Mouse (Mus musculus): ENCODE measurements around the gene Catsper1. TPM values are rescaled to one million over a fixed set of nuclear protein-coding genes. Genes with fewer than 3 reads are reported as not detected.

The Catsper1 gene
- total RNA-seq, 2 experiments from 2014 or later: not detected

- no peak for DNase-seq
Measured at GRCm38 (mm10) chr19:5353609-5354008, 18.1 kb downstream of the Catsper1 start.

DNA sequence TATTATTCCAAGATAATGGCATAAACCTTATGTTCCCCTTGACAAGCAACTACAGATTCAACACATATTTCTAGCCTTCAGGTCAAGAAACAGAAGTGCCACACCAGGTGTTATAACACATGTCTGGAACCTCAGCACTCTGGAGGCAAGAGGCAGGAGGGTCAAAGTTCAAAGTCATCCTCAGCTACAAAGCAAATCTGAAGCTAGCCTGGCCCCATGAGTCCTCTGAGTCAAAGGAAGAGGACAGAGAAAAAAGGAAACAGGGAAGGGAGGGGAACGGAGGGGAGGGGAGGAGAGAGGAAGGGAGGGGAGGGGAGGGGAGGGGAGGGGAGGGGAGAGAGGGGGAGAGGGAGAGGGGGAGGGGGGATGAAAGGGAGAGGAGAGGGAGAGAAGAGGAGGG is 20.5 kb downstream of the Catsper1 start:
- DNase-seq: no peak

GRCm38 (mm10) chr19:5362186-5362585 is 26.6 kb downstream of the Catsper1 start:
- DNase-seq: no peak

- DNase-seq: no peak
Measured at GRCm38 (mm10) chr19:5364124-5364523, 28.6 kb downstream of the Catsper1 start.

DNA sequence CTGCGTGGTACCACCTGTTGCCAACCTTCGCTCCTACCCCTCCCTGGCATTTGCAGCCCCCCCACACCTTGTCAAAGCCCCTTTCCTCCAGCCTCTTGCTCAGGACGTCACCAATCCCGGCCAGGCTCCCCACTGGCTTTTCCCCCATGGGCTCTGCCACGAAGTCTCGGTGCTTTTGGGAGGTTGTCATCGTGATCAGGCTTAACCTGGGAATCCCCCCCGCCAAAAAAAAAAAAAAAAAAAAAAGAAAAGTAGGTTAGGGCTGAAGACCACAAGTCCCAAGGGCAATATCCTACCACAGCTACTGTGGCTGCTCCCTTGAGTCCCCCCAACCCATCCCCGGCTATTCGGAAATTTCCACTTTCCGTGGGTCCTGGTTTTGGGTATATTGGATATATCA is 30.2 kb downstream of the Catsper1 start:
- no peak for DNase-seq

DNA sequence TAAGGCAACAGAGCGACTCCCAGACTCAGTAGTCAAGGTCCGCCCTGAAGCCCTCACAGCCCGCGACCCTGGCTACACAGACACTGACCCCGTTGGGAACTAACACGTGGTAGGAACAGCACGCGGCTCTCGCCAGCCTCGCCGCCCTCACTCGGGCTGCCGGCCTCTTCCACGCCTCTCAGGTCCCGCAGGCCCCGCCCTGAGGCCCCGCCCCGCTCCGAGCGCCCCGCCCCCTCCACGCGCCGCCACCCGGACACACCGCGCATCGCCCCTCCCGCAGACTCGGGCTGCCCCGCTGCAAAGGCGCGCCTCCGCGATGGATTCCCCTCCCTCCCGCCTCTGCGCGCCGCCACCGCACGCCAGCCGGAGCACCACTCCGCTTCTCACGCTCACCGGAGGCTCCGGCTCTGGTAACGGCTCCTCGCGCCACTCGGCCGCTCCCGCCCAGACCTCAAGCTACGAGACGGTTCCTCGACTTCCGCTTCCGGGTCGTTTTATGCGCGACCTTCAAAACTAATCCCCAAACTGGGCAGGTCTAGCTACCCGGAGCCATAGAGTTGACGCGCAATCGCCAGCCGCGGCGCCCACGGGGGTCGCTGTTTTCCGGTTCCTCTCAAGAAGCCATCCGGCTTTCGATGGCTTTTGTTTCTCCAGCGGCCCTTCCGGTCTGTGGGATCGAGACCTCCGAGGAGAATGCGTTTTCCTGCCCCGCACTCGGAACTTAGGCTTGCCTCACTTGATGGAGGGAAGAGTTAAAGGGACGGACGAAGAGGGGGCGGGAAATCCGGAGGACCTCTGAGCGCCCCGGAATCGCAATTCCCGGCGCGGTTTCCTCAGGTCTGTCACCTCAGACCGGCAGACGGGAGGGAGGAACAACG is 30.9 kb downstream of the Catsper1 start, which contains the start of gene Eif1ad:
TSS of gene Eif1ad (plus strand) at position 567 of the 878 bp plus-strand sequence.
- DNase-seq: peak; percentile 95

GRCm38 (mm10) chr19:5367053-5367359 is 31.5 kb downstream of the Catsper1 start, which contains the start of gene Banf1:
Banf1 (minus strand) TSS chr19:5367168.
- DNase-seq: no peak

DNA sequence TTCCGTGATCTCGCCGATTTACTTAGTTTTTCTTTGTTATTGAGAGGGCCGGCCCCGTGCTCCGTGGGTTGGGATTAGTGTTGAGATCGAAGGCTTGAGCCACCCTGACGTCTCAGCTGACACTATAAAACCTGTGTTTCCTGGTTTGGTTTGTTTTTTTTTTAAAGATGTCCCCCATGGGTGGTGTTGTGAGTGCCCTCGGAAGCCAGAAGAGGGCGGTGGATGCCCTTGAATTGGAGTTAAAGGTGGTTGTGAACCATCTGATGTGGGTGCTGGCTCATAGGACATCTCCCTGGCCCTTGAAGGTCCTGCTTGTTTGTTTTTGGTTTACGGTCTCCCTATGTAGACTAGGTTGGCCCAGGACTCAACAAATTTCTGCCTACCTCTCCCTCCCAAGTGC is 31.9 kb downstream of the Catsper1 start:
- peak; percentile 25 for DNase-seq

DNA sequence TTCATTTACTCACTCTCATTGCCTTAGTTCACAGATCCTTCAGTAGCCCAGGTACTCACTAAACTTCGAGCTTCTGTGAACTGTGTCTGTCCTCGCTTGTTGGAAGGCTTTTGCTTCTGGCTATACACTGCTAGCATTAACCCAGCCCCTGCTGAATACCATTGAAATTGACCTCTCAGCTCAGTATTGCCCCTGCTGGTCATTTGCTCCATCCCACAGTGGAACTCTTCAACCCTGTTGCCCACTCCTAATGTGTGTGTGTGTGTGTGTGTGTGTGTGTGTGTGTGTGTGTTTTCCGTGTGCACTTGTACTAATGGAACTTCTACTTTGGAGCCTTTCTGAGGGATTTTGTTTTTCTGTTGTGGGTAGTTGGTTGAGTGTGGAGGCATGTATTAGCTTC is 35.4 kb downstream of the Catsper1 start:
- no peak for DNase-seq

DNA sequence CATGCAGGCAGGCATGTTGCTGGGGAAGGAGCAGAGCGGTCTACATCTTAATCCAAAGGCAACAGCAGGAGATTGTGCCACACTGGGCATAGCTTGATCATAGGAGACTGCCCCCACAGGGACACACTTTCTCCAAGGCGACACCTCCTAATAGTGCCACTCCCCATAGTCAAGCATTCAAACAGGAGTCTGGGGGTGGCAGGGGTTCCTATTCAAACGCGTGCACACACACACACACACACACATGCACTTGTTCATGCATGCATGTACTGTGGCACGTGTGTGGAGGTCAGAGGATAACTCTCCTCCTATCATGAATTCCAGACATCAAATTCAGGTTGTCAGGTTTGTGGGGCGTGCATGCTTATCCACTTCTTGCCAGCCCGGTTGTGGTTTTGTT is 37.2 kb downstream of the Catsper1 start:
- no peak for DNase-seq

DNA sequence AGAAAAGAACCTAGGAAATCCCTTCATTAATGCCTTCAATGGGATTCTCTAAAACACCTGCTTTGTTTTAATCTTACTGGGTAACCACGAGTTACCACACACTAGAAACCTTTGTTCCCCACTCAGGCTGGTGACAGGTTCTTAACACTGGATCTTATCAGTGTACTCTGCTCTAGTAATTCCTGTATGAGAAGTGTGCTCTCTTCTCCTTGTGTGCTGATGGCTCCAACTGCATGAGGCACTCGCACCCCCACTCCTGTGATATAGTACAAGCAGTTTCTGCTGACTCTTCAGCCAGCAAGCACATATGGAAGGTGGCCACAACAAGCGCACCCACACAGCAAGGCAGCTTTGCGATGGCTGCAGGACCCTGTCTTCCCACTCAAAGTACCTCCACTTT is 38.6 kb downstream of the Catsper1 start:
- no peak for DNase-seq

DNA sequence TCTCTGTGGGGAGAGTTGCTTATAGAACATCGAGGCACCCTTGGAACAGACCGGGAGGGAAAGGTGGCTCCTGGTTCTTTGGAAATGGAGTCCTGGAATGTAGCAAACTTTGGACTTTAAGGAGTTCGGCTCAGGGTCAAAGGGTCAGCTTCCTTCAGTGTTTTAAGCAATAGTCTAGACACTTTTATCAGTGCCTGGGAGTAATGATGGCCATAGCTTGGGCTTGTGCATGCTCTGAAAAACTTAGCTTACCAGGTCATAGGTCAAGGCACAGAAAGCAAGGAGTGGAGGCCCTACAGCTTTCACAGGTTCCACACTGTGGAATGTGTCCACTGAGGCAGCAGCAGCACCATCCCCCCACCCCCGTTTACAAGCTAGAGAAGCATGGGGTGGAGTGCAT is 39.2 kb downstream of the Catsper1 start:
- DNase-seq: no peak

- DNase-seq: no peak
Measured at GRCm38 (mm10) chr19:5377446-5377845, 41.9 kb downstream of the Catsper1 start.

DNA sequence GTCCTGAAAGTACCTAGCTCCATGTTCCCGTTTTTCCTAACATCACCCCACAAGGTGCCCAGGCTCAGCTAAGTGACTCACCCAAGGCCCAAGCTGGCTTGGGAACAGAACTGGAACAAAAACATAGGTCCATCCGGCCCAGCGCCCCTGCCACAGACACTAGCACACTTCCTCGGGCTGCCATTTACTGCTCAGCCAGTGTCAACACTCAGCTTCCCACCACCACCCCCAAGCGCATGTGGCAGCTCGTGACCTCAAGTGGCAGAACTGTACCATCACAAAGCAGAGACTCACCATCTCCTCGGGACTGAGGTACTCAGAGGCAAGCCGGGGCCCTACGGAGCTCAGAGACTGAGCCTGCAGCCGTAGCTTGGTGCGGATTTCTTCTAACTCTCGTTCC is 47.8 kb downstream of the Catsper1 start:
- no peak for DNase-seq

GRCm38 (mm10) chr19:5384715-5385114 is 49.2 kb downstream of the Catsper1 start:
- DNase-seq: no peak

DNA sequence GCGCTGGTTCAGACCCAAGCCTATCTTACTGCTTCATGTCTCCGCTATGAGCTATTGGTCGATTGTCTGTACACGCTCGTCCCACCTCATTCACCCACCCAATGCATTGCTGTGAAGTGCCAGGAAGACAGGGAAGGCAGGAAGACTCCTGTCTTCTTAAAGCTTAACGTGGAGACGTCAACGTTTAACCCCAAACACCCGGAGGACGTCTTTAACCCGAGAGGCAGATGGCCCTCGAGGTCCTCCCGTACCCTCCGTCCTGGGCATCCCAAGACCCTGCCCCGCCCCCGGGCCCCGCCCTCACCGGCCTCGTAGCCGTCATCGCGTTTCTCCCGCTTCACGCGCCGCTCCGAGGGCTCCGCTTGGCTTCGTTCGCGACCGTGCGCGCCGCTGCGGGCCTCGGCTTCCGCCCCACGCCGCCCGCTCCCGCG is 52.5 kb downstream of the Catsper1 start:
- DNase-seq: peak; percentile 46

DNA sequence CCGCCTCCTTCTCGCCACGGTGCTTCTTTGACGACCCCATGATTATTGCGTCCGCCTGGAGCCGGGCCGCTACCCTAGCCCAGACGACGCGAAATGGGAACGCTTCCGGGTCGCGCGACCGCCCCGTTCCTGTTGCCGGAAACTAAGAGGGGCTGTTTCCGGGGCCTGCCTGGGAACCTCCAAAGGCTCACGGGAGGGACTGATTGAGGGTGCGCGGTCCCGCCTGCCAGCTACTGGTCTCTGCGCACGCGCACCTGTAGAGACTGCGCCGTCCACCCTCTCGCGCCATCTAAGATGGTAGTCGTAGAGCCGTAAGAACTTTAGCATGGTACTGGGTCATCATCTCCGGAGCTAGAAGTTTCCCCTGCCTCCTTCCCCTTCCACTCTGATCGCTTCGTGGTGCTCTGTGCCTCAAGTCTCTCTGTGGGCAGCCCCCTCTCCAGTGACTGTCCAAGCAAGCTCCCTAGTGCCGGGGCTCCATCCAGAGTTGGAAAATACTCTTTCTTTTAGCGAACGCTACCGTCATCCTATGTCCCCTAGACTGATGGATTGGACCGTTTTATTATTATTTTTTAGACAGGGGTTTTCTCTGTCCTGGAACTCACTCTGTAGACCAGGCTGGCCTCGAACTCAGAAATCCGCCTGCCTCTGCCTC is 53.2 kb downstream of the Catsper1 start, which contains the start of gene Sart1:
TSS of gene Sart1 (minus strand) at position 116 of the 655 bp plus-strand sequence.
- peak; percentile 96 for DNase-seq

- DNase-seq: peak; percentile 42
Measured at GRCm38 (mm10) chr19:5389647-5390046, 54.1 kb downstream of the Catsper1 start.

DNA sequence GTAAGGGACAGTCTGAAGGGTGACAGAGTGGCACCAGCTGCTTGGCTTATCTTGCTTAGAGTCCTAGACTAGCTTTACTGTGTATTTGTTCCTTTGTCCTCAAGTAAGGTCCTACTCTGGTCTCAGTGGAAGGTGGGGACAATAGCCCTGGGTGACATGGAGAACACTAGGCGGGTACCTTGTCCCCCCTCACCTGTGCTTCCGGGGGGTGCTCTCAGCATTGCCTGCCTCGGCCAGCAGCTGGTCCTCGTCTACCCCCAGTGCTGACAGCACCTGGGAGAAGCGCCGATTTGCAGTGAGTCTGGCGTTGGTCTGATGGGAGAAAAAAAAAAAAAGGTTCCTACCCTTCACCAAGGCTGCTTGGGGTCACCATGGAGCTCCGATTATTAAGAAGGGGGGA is 54.9 kb downstream of the Catsper1 start:
- no peak for DNase-seq

DNA sequence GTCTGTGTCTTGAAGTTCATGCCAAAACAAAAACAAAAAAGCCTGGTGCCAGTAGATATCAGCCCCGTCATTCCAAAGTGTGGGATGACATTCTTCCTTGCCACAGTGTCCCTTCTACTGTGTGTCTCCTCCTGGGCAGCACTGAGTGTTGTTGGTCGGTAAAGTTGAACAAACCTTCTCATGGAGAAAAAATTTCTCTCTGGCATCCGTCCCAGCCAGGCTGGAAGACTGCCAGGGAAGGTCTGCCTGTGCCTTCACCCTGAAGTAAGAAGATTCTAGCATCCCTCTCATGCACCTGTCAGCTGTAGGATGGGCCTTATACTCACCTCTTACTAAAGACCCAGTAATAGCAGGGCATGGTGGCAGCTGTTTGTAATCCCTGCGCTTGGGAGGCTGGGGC is 57.4 kb downstream of the Catsper1 start:
- peak; percentile 84 for DNase-seq

All from heart, postnatal 4 days (tissue).